In genomic region chr7:67529381-67529780, GRCm38 (mm10) we compare ENCODE assay signal across 17 mouse cellular contexts.
DNase-seq lines count a peak whose midpoint lies in the region; ATAC-seq and TF ChIP-seq lines count a peak whose summit lies in the region.
"Had no signal": no experiment of that assay in that cellular context is flagged by ENCODE, and none has a peak within 500 bp of the region (broad histone marks: within the 10 kb centered on the region; RNA-seq: fewer than 3 reads in every experiment).

No protein-coding gene starts in this region.

- no peaks in the 10 kb centered on the region for H3K9me3 ChIP-seq in forebrain, embryonic 15.5 days
- H3K9me3 ChIP-seq in forebrain, postnatal 0 days (ENCODE audit: low read length) = no peaks in the 10 kb centered on the region
- H3K9me3 ChIP-seq: embryonic facial prominence, embryonic 13.5 days; forebrain, embryonic 13.5 days; G1E had no signal

- H3K36me3 ChIP-seq in forebrain, embryonic 15.5 days = no peaks in the 10 kb centered on the region
- no peaks in the 10 kb centered on the region for H3K36me3 ChIP-seq in forebrain, postnatal 0 days (ENCODE audit: insufficient read depth)
- H3K36me3 ChIP-seq: embryonic facial prominence, embryonic 13.5 days had no signal

- H3K27ac ChIP-seq in forebrain, embryonic 15.5 days (replicated peaks) = 0 out of 2 replicates have a peak overlapping the region, but pooled peaks have one; percentile 71
- H3K27ac ChIP-seq in forebrain, postnatal 0 days (ENCODE audit: low read depth, low read length) = no peak overlapping the region
- H3K27ac ChIP-seq in layer of hippocampus, adult 2 months = peak overlapping the region; percentile 84

- ATAC-seq in forebrain, embryonic 15.5 days (replicated peaks) = no peak
- no peak for ATAC-seq in forebrain, postnatal 0 days
- ATAC-seq: activated CD4-positive, CD25-positive, alpha-beta regulatory T cell, adult 4 months; CD4-positive, CD25-positive, alpha-beta regulatory T cell, adult 4 months; Patski had no signal

- no peaks in the 10 kb centered on the region for H3K27me3 ChIP-seq in forebrain, embryonic 15.5 days
- H3K27me3 ChIP-seq in forebrain, postnatal 0 days (ENCODE audit: insufficient read depth, low read length) = no peaks in the 10 kb centered on the region
- H3K27me3 ChIP-seq: CH12.LX; embryonic facial prominence, embryonic 13.5 days; forebrain, embryonic 13.5 days; Patski had no signal

- DNase-seq in forebrain, postnatal 0 days = no peak
- no peak for DNase-seq in layer of hippocampus, adult 2 months (ENCODE audit: low spot score in 2 of 2)
- DNase-seq in layer of hippocampus, adult 9-11 months = no peak
- peak; percentile 80 for DNase-seq in A20 (ENCODE audit: low read depth, low spot score)
- DNase-seq in right cerebral cortex, postnatal 36 days (ENCODE audit: low spot score in 2 of 2) = no peak
- DNase-seq: adrenal gland, adult 8-10 months; adrenal gland, postnatal 14 days; adrenal gland, postnatal 36 days; B cell, adult 2 months had no signal

- WGBS in forebrain, embryonic 15.5 days = 83% methylated on average over 6 of the region's 6 CpGs
- 84% methylated on average over 6 of the region's 6 CpGs for WGBS in forebrain, postnatal 0 days

- no peak for TF ChIP-seq CTCF in forebrain, postnatal 0 days (IDR thresholded peaks at IDR 0.05; ENCODE audit: low read depth)
- no peak for TF ChIP-seq CTCF in layer of hippocampus, adult 2 months (conservative IDR thresholded peaks at IDR 0.05)

- H3K4me2 ChIP-seq in forebrain, embryonic 15.5 days (replicated peaks) = no peak overlapping the region
- no peak overlapping the region for H3K4me2 ChIP-seq in forebrain, postnatal 0 days (ENCODE audit: low read depth)
- H3K4me2 ChIP-seq: embryonic facial prominence, embryonic 13.5 days; forebrain, embryonic 13.5 days had no signal

- H3K4me1 ChIP-seq in forebrain, embryonic 15.5 days = peaks cover 20% of the 10 kb centered on the region
- 0 out of 2 replicates have a peak, but pooled peaks cover 4% of the 10 kb centered on the region for H3K4me1 ChIP-seq in forebrain, postnatal 0 days (ENCODE audit: insufficient read depth)

- no peak overlapping the region for H3K9ac ChIP-seq in forebrain, embryonic 15.5 days (replicated peaks)
- no peak overlapping the region for H3K9ac ChIP-seq in forebrain, postnatal 0 days
- H3K9ac ChIP-seq: embryonic facial prominence, embryonic 13.5 days; forebrain, embryonic 13.5 days had no signal

- H3K4me3 ChIP-seq in forebrain, embryonic 15.5 days = no peak overlapping the region
- no peak overlapping the region for H3K4me3 ChIP-seq in forebrain, postnatal 0 days (ENCODE audit: low read depth, low read length)
- no peak overlapping the region; the same call in 1 of the 2 replicates for H3K4me3 ChIP-seq in layer of hippocampus, adult 2 months
- H3K4me3 ChIP-seq: embryonic facial prominence, embryonic 13.5 days; forebrain, embryonic 13.5 days had no signal
